Mouse (Mus musculus) thymus, postnatal 36 days (tissue): Measurements from ENCODE around the gene Celf5.
A peak's percentile ranks its signal among the peaks of the same experiment; 100 is the strongest.

Experiments
- DNase-seq, 2 experiments: peaks; one replicate each; pipeline ENCODE4 v3.0.0; 2022; ENCODE audit warnings: mixed read lengths in 2 of 2

Celf5 gene

GRCm38 (mm10) chr10:81426081-81426671 is 56.3 kb downstream of the Celf5 start:
- DNase-seq, result peak in 1 of 2 experiments; percentile 28

GRCm38 (mm10) chr10:81425236-81425850 is 57.2 kb downstream of the Celf5 start:
- DNase-seq, result peak in 1 of 2 experiments; percentile 9

- DNase-seq, result peak in 1 of 2 experiments; percentile 26
These were observed 58.1 kb downstream of the Celf5 start for GRCm38 (mm10) chr10:81424246-81425051.

DNA sequence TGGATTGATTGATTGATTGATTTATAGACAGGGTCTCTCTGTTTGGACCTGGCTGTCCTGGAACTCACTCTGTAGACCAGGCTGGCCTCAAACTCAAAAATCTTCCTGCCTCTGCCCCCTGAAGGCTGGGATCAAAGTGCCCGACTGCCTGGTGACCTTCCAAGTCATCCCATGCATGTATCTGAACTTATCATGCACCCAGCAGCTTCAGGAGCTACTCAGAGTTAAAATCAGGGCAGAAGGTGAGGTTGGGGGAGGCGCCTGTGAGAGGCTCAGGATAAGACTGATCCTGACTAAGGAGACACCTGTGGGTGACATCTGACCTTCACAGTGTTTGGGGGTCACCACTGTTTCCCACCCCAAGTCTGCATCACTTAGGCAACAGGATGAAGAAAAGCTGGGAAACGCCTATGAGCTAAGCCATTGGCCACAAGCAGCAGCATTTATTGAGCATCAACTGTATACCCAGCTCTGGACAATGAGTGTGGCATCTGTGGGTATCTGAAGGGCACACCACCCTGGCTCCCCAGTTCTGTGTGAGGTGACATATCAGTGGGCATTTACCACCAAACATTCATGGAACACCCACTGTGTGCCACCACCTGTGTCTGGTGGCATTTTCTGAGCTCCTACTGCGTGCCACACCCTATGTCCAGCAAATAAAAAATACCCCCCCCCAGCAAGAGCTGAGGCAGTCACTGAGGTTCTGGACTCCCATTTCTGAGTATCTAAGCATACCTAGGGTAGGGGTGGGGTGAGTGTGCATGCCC is 58.8 kb downstream of the Celf5 start:
- peak in 1 of 2 experiments; percentile 1 for DNase-seq

- DNase-seq, result peak in 1 of 2 experiments; percentile 2
These were observed 59.8 kb downstream of the Celf5 start for GRCm38 (mm10) chr10:81422661-81423217.

DNA sequence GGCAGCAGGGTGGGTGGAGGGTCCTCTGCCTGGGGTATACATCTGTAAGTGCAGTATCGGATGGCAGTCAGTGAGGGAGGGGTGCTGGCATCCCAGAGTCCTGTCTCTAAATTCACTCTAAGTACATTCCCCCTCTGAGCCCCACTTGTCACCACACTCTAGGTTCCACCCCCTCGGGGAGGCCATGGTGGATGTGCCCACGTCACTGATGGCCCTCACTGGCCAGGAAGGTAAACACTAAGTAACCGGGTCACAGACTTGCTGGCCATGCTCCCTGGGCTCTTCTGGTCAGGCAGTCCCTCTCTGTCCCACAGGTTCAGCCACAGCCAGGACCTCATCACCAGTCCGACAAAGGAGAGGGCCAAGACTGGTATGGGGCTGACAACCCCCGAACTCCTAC is 60.3 kb downstream of the Celf5 start:
- peak in 1 of 2 experiments; percentile 5 for DNase-seq

DNA sequence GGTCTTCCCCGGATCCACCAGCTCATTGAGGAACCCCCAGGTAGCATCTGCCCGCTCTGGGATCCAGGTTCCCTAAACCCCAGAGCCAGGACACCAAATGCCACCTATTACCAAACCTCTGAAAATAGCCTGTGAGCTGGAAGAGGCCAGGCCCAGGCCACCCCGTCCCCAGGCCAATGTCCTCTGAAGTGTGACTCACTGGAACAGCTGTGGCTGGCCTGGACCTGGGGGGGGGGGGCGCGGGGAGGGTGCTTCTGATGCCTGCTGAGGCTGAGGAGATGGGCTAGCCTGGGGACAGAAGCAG is 60.8 kb downstream of the Celf5 start:
- no peak for DNase-seq

DNA sequence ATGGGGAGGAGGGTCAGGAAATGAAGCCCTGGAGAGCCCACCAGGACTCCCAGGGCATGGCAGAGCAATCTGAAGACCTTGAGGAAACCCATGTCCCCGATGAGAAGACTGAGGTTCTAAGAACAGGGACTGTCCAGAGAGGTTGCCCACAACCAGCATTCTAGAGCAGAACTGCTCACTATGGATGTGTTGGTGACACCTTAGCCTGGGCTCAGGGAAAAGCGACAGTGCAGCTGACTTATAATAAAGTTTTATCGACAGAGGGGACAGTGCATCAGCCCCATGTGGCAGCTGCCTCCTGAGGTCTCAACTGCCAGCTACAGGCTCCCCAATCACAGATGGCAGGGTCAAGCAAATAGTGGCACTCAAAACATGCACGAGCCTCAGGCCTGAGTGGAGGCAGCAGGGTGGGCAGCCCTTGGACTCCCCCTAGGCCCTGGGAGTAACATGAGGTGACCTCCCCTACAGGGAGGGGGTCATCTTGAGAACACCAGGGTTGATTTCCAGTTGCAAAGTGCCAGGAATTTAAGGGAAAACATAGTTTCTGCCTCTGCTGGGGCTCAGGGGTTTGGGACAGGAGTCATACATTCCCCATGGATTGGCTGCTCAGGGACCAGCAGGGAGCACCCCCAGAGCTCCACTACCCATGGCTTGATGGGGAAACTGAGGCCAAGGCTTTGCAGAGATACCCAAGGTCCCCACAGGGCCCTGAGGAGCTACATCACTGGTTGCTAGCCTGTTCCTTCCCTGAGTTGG is 61.3 kb downstream of the Celf5 start:
- peak in 1 of 2 experiments; percentile 2 for DNase-seq

DNA sequence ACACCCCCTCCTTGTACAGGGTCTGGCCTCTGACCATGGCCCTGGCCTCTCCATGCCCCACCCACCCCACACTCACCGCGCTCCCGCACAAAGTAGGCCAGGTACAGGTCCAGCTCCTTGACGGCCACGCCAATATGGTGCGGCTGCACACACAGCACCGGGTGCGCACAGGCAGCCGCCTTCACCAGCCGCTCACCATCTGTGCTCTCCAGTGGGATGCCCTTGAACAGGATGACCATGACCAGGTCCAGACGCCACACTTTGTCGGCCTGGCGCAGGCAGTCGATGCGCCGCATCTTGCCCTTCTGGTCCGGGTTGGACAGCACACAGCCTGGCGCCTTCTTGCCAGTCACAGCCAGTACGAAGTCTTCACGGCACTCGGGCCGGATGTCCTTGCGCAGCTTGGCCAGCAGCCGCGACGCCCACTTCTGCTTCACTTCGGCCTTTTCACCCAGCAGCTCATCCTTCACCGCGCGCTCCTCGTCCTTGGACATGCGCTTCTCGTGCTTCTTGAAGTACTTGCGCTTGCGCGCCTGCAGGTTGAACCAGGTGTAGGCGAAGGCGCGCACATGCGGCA is 62.2 kb downstream of the Celf5 start:
- DNase-seq, result peak in 1 of 2 experiments; percentile 11

DNA sequence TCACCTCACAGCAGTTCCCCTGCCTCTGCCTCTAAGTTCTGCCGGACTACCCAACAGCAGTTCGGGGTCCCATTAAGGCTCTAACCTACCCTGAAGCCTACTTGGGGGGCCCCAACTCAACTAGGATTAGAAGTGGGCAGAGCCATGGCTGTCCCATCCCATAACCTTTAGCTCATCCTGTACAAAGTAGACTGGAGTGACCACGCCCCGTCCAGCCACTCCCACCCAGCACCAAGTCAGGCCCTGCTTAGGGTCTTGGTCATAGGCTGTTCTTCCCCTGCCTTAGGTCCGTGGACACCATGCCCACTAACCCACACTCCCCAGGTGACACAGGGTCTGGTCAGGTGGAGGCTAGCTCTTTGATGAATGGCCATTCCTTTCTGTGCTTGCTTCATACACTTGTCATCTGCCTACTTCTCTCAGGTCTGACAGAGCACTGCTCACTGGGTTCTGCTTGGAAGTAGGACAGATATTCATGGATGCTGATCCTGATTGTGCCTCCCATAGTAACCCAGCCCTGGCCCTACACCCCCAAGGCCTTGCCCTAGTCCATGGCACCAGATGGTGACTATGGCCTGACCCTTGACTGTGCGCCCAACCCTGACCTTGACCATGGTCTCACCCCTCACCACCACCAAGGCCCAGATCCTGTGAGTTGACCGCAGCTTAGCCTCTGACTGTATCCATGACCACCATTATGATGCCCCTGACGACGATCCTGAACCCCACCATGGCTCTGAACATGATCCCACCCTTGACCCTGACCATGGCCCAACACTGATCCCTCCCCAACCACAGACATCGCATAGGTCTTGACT is 63.2 kb downstream of the Celf5 start:
- peak in 1 of 2 experiments; percentile 1 for DNase-seq

GRCm38 (mm10) chr10:81418216-81419070 is 64.1 kb downstream of the Celf5 start:
- DNase-seq, result peak in 1 of 2 experiments; percentile 3

DNA sequence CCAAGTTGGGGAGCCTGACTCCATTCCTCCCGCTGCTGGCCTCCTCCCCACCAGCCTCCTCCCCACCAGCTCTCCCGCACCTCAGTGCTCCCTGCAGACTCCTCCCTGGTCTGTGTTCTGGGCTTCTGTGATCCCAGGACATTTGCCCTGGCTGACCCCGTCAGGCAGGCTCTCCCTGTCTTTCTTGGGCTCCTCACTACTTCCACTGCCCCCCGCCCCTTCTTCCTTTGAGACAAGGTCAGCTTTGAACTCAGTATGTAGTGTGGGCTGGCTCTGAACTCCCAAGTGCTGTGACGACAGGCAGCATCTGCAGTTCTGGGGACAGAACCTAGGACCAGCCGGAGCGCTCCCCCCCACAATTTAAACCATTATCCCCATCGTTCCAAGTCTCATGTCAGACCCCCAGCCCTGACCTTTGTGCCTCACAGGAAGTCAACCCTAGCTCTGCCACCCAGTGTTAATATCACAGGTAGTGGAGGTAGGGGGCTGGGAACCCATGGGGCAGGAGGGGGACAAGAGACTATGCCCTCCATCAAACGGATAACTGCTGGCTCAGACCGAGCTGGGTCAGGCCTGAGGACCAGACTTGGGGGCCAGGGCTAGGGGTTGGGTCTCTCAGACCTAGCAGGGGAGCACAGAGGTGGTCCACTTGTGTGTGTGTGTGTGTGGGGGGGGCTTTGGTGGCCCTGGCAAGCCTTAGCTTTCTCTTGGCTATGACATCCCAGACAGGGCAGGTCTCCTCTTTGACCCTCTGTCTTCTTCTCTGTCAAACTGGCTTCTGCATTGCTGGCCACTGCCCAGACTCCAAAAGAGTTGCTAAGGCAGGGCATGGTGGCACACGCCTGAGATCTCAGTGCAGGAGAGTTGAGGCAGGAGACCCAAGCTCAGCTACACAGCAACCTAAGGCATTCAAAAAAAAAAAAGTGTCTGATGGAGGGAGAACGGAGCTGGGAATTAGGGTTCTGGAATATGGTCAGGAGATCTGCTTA is 65.0 kb downstream of the Celf5 start:
- DNase-seq, result peak in 1 of 2 experiments; percentile 2

DNA sequence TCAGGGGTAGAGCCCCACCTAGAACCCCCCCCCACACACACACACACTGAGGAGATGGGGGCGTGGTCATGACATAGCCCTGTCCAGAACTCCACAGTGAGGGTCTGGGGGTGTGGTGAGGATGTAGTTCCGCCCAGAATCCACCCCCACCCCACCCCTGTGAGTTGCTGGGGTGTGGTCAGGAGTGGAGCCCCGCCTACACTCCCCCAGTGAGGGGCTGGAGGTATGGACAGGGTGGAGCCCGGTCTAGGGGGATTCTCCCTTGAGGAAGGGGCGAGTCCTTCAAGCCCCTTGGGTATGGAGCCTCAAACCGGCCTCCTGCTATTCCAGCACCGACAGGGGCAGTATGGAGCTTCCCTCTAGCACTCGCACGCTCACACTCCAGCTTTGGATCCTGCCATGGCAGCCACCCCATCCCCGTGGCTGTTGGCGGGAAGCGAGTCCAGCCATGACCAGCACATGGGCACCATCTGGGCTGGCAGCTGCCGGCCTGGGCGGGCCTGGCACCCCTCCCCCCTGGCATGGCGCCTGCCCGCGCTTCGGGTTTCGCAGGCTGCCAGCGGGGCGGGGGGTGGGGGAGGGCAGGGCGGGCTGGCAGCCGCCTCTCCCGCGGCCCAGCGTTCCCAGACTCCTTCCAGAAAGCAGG is 65.8 kb downstream of the Celf5 start:
- DNase-seq, result peak in 1 of 2 experiments; percentile 33

- no peak for DNase-seq
These were observed 66.8 kb downstream of the Celf5 start for GRCm38 (mm10) chr10:81415549-81416310.

DNA sequence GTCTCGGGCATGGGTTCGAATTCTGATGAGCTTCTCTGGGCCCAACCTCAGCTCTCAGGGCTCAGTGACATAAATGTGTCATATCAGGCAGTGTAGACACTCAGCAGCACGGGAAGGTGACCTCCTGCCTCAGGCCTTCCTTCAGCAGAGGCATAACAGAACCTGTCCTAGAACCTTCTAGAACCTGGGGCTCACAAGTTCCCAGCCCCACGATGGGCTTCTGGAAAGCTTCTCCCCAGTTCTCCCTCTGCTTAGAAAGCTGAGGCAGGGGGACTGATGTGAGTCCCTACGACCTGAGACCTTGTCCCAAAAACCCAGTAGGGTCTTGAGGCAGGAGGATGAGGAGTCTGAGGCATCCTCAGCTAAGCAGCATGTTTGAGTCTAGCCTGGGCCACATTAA is 67.4 kb downstream of the Celf5 start:
- DNase-seq, result no peak

GRCm38 (mm10) chr10:81414682-81415081 is 67.8 kb downstream of the Celf5 start:
- no peak for DNase-seq
